Mouse (Mus musculus): Measurements from ENCODE around the gene Arhgap23. TPM values are rescaled to one million over a fixed set of nuclear protein-coding genes. Genes with fewer than 3 reads are reported as not detected.
A peak's percentile ranks its signal among the peaks of the same experiment; 100 is the strongest.

Gene Arhgap23
- total and polyA plus RNA-seq, 2 experiments: 2.8 to 13.6 TPM

- H3K9ac ChIP-seq (ENCODE audit: low read depth, low read length): peak overlapping the region; percentile 82
- peak; percentile 50 for DNase-seq (ENCODE audit: extremely low read depth, low read depth, low spot score)
Observed at GRCm38 (mm10) chr11:97441036-97441657, 25.8 kb downstream of the Arhgap23 start.

GRCm38 (mm10) chr11:97441658-97442125 is 26.4 kb downstream of the Arhgap23 start:
- Histone ChIP-seq H3K27ac (replicated peaks; ENCODE audit: insufficient read depth, low read depth, low read length) (peak overlapping the region; percentile 29), H3K36me3 (ENCODE audit: control insufficient read depth, insufficient read depth, low read length) (no peaks in the 10 kb centered on the region), H3K27me3 (ENCODE audit: control insufficient read depth, insufficient read depth, low read length) (no peaks in the 10 kb centered on the region), H3K79me2 (ENCODE audit: control insufficient read depth, insufficient read depth, low read length) (peaks cover 10% of the 10 kb centered on the region; the same call in 1 of the 2 replicates), H3K4me1 (ENCODE audit: control insufficient read depth, insufficient read depth, low read length) (peaks cover 19% of the 10 kb centered on the region; the same call in 1 of the 2 replicates), H3K9ac (ENCODE audit: low read depth, low read length) (peak overlapping the region; percentile 82; the same call in 1 of the 2 replicates), H3K4me3 (ENCODE audit: insufficient read depth, low read depth, low read length) (peak overlapping the region; percentile 66)
- no peak for DNase-seq (ENCODE audit: extremely low read depth, low read depth, low spot score)
- TF ChIP-seq POLR2A (IDR thresholded peaks at IDR 0.05; ENCODE audit: extremely low read depth, insufficient read depth, low read length) (no peak), CTCF (IDR thresholded peaks at IDR 0.05; ENCODE audit: low read depth, low read length) (no peak)
- 71% methylated on average over 3 of the region's 3 CpGs for WGBS

More at GRCm38 (mm10) chr11:97441036-97441657, 25.8 kb downstream of the Arhgap23 start:
- peaks cover 22% of the 10 kb centered on the region; the same call in 1 of the 2 replicates for H3K4me1 ChIP-seq (ENCODE audit: control insufficient read depth, insufficient read depth, low read length)
- H3K79me2 ChIP-seq (ENCODE audit: control insufficient read depth, insufficient read depth, low read length): peaks cover 10% of the 10 kb centered on the region; the same call in 1 of the 2 replicates
- TF ChIP-seq CTCF (IDR thresholded peaks at IDR 0.05; ENCODE audit: low read depth, low read length) (no peak), POLR2A (IDR thresholded peaks at IDR 0.05; ENCODE audit: extremely low read depth, insufficient read depth, low read length) (no peak)
- no peaks in the 10 kb centered on the region for H3K27me3 ChIP-seq (ENCODE audit: control insufficient read depth, insufficient read depth, low read length)
- no peaks in the 10 kb centered on the region for H3K36me3 ChIP-seq (ENCODE audit: control insufficient read depth, insufficient read depth, low read length)
- WGBS: 11% methylated on average over 15 of the region's 15 CpGs
- H3K4me3 ChIP-seq (ENCODE audit: insufficient read depth, low read depth, low read length): peak overlapping the region; percentile 66
- peak overlapping the region; percentile 29 for H3K27ac ChIP-seq (replicated peaks; ENCODE audit: insufficient read depth, low read depth, low read length)

DNA sequence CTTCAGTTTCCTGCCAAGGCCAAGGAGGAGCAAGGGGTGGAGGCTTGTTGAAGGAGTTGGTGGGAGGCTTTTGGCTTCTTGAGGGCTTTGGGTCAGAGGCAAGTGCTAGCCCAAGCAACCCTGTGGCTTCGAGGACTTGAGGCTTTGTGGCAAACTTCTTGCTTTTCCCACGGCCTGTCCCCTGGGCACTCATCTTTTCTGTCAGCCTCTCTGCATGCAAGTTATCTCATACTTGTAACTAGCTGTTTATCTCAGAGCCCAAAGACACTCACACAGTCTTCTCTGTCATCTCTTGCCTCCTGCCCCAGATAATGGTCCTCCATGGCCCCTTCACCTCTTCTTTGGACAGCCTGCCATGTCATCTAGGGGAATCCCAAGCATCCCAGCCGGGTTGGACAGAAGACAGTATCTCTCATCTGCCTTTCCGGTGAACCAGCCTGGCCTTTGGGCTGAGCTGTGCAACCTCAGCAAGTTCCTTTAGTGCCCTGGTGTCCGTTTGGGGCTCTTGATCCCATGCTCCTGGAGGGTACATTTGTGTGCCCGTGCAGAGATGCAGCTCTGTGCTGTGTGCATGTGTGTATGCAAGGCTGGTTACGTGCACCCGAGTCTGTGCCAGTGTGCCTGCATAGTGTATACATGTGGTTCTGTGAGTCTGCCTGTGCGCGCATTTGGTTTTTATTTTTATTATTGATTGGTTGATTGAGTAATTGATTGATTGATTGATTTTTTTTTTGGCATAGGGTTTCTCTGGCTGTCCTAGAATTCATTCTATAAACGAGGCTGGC is 27.8 kb downstream of the Arhgap23 start:
- 23% methylated on average over 11 of the region's 11 CpGs for WGBS
- peak overlapping the region; percentile 0; the same call in 1 of the 2 replicates for H3K27ac ChIP-seq (replicated peaks; ENCODE audit: insufficient read depth, low read depth, low read length)
- peaks cover 10% of the 10 kb centered on the region; the same call in 1 of the 2 replicates for H3K79me2 ChIP-seq (ENCODE audit: control insufficient read depth, insufficient read depth, low read length)
- H3K36me3 ChIP-seq (ENCODE audit: control insufficient read depth, insufficient read depth, low read length): no peaks in the 10 kb centered on the region
- H3K27me3 ChIP-seq (ENCODE audit: control insufficient read depth, insufficient read depth, low read length): no peaks in the 10 kb centered on the region
- H3K4me3 ChIP-seq (ENCODE audit: insufficient read depth, low read depth, low read length): no peak overlapping the region
- peaks cover 18% of the 10 kb centered on the region; the same call in 1 of the 2 replicates for H3K4me1 ChIP-seq (ENCODE audit: control insufficient read depth, insufficient read depth, low read length)
- TF ChIP-seq POLR2A (IDR thresholded peaks at IDR 0.05; ENCODE audit: extremely low read depth, insufficient read depth, low read length) (no peak), CTCF (IDR thresholded peaks at IDR 0.05; ENCODE audit: low read depth, low read length) (no peak)
- no peak overlapping the region for H3K9ac ChIP-seq (ENCODE audit: low read depth, low read length)
- peak; percentile 75 for DNase-seq (ENCODE audit: extremely low read depth, low read depth, low spot score)

GRCm38 (mm10) chr11:97445596-97445995 is 30.3 kb downstream of the Arhgap23 start:
- peaks cover 6% of the 10 kb centered on the region; the same call in 1 of the 2 replicates for H3K79me2 ChIP-seq (ENCODE audit: control insufficient read depth, insufficient read depth, low read length)

DNA sequence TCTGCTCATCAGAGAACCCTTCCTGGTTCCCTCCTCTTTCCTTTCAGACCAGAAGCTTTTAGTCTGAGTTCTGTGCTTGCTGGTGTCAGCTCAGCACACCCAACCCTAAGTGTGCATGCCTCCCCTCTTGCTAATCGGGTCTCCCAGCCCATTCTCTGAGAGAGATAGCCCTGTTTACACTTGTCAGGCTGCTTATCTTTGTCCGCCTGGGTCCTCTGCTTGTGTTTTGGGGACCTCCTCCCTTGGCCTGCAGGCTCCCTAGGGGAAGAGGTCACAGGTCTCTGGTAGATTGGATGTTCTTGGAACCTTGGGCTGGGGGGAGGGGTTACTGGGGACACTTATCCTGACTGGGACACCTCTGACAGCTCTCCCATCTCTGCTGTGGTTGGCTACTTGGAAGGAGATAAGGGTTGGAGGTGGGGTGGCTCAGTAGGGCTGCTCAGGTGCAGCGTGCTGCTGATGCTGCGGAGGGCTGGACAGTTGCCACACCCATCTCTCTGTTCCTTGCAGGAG is 30.7 kb downstream of the Arhgap23 start:
- no peak overlapping the region for H3K4me3 ChIP-seq (ENCODE audit: insufficient read depth, low read depth, low read length)
- H3K27me3 ChIP-seq (ENCODE audit: control insufficient read depth, insufficient read depth, low read length): no peaks in the 10 kb centered on the region
- TF ChIP-seq POLR2A (IDR thresholded peaks at IDR 0.05; ENCODE audit: extremely low read depth, insufficient read depth, low read length) (no peak), CTCF (IDR thresholded peaks at IDR 0.05; ENCODE audit: low read depth, low read length) (no peak)
- 68% methylated on average over 4 of the region's 4 CpGs for WGBS
- no peak for DNase-seq (ENCODE audit: extremely low read depth, low read depth, low spot score)
- no peaks in the 10 kb centered on the region for H3K36me3 ChIP-seq (ENCODE audit: control insufficient read depth, insufficient read depth, low read length)
- no peak overlapping the region for H3K9ac ChIP-seq (ENCODE audit: low read depth, low read length)
- H3K79me2 ChIP-seq (ENCODE audit: control insufficient read depth, insufficient read depth, low read length): peaks cover 6% of the 10 kb centered on the region; the same call in 1 of the 2 replicates
- no peak overlapping the region for H3K27ac ChIP-seq (replicated peaks; ENCODE audit: insufficient read depth, low read depth, low read length)
- peaks cover 28% of the 10 kb centered on the region for H3K4me1 ChIP-seq (ENCODE audit: control insufficient read depth, insufficient read depth, low read length)

More at GRCm38 (mm10) chr11:97445596-97445995, 30.3 kb downstream of the Arhgap23 start:
- WGBS: 73% methylated on average over 6 of the region's 6 CpGs
- DNase-seq (ENCODE audit: extremely low read depth, low read depth, low spot score): no peak
- Histone ChIP-seq H3K36me3 (ENCODE audit: control insufficient read depth, insufficient read depth, low read length) (no peaks in the 10 kb centered on the region), H3K9ac (ENCODE audit: low read depth, low read length) (no peak overlapping the region), H3K4me1 (ENCODE audit: control insufficient read depth, insufficient read depth, low read length) (peaks cover 28% of the 10 kb centered on the region), H3K27ac (replicated peaks; ENCODE audit: insufficient read depth, low read depth, low read length) (no peak overlapping the region), H3K27me3 (ENCODE audit: control insufficient read depth, insufficient read depth, low read length) (no peaks in the 10 kb centered on the region), H3K4me3 (ENCODE audit: insufficient read depth, low read depth, low read length) (no peak overlapping the region)
- TF ChIP-seq POLR2A (IDR thresholded peaks at IDR 0.05; ENCODE audit: extremely low read depth, insufficient read depth, low read length): no peak
- TF ChIP-seq CTCF (IDR thresholded peaks at IDR 0.05; ENCODE audit: low read depth, low read length): no peak

All from liver, adult 2 months (tissue).